Mouse (Mus musculus) thymus, adult 2 months (tissue): ENCODE results near the gene Acsf3.

Source experiments
- CTCF ChIP-seq: fragments of 200-500 bp; IDR thresholded peaks from 2 replicates; pipeline ENCODE4 v1.5.1; 2012; ENCODE audit warnings: mild to moderate bottlenecking, control low read depth, low read length, moderate library complexity, borderline replicate concordance; ENCODE audit not compliant: control insufficient read depth, poor library complexity, insufficient read depth; ENCODE audit errors: extremely low read depth
- POLR2A ChIP-seq: fragments of 200-500 bp; IDR thresholded peaks from 2 replicates; pipeline ENCODE4 v1.6.1; 2012; ENCODE audit warnings: mild to moderate bottlenecking, low read length, control low read depth, moderate library complexity; ENCODE audit not compliant: control insufficient read depth, poor library complexity, insufficient read depth; ENCODE audit errors: extremely low read depth

- no peak for TF ChIP-seq CTCF
- TF ChIP-seq POLR2A = no peak
These were observed 23.1 kb upstream of the Acsf3 start for GRCm38 (mm10) chr8:122752111-122752721.
